Mouse (Mus musculus) spleen, adult 2 months (tissue): ENCODE measurements at regions not wholly inside any gene's neighbourhood (a gene's known extent, or its start where the extent isn't known, plus 50 kb on each side); places are given as distances from the start of the nearest gene placed in this dataset.

ENCODE experiments used
- DNase-seq, 2 experiments: peaks; one replicate each; pipeline versions ENCODE4 v3.0.0 to v3.0.0-alpha.2; 2012 to 2021; ENCODE audit warnings: low spot score in 2 of 2, low read depth in 1 of 2
- H3K27ac ChIP-seq: fragments of 200-500 bp; 2 replicates; pipeline ENCODE4 v1.5.1; 2012; ENCODE audit warnings: low read length, inconsistent platforms; ENCODE audit not compliant: insufficient read depth
- H3K27me3 ChIP-seq: fragments of 200-500 bp; 2 replicates; pipeline ENCODE4 v1.6.1; 2012; ENCODE audit warnings: mild to moderate bottlenecking, moderate library complexity, low read length, inconsistent platforms; ENCODE audit not compliant: control insufficient read depth, insufficient read depth
- H3K36me3 ChIP-seq: fragments of 200-500 bp; 2 replicates; pipeline ENCODE4 v1.6.1; 2012; ENCODE audit warnings: mild to moderate bottlenecking, low read length, inconsistent platforms; ENCODE audit not compliant: control insufficient read depth, insufficient read depth
- H3K4me1 ChIP-seq: fragments of 200-500 bp; 2 replicates; pipeline ENCODE4 v1.6.1; 2011; ENCODE audit warnings: inconsistent platforms; ENCODE audit not compliant: control insufficient read depth, insufficient read depth, insufficient read length
- H3K4me3 ChIP-seq: fragments of 200-500 bp; 2 replicates; pipeline ENCODE4 v1.5.1; 2011; ENCODE audit warnings: mild to moderate bottlenecking, inconsistent platforms; ENCODE audit not compliant: insufficient read depth, insufficient read length; ENCODE audit errors: extremely low read depth
- CTCF ChIP-seq: fragments of 200-500 bp; IDR thresholded peaks from 2 replicates; pipeline ENCODE4 v1.5.1; 2011; ENCODE audit warnings: mild to moderate bottlenecking, inconsistent platforms; ENCODE audit not compliant: insufficient read depth, insufficient read length, insufficient replicate concordance; ENCODE audit errors: extremely low read depth
- POLR2A ChIP-seq: fragments of 200-500 bp; IDR thresholded peaks from 2 replicates; pipeline ENCODE4 v1.6.1; 2011; ENCODE audit warnings: low read depth, low read length, inconsistent platforms
- WGBS: fragments of 180-500 bp; shearing (Covaris S2); methylation state at CpG from one replicate; pipeline ENCODE4 v1.1.7; 2018; 5-methylcytosine and 5-hydroxymethylcytosine counted together

DNA sequence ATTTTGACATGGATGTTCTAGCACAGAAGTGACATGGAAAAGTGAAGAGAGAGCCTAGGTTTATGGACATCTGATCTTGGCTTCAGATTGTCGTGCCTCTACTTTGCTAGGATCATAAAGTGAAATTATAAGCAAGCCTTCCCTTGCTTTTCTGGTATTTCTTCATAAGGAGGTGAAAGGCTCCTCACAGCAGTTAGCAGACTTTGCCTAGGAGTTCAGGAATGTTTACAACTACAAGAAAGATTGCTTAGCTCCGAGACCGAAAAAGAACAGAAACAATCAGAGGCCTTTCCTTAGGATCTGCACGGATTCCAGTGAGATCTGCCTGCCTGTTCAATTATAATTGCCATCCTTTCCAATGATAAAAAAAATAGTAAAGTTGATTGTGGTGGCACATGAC lies 67.8 kb upstream of the Marcks start:
- WGBS = 91% methylated on average over 4 of the region's 4 CpGs
- Histone ChIP-seq H3K27me3 (no peaks in the 10 kb centered on the region), H3K4me1 (peaks cover 2% of the 10 kb centered on the region; the same call in 1 of the 2 replicates), H3K27ac (no peak overlapping the region), H3K36me3 (no peaks in the 10 kb centered on the region), H3K4me3 (no peak overlapping the region)
- no peak for TF ChIP-seq POLR2A
- TF ChIP-seq CTCF = no peak
- no peak for DNase-seq

DNA sequence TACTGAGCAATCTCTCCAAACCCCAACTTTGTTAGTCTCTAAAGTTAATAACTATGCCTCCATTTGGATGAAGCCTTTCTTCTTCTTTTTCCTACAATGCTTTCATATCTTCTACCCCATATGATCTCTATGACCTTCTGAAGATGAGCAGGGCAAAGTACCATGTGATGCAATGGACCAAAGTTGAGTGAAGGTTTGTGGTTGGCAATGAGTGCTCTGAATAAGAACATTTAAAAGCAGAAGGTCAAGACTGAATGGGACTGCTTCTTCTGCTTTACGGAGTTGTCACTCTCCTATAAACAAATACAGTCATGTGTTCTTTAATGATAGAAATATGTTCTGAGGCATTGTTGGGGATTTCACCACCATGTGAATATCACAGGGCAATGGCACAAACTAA lies 65.0 kb upstream of the Marcks start:
- no peak overlapping the region for H3K4me3 ChIP-seq
- no peak for DNase-seq
- no peaks in the 10 kb centered on the region for H3K36me3 ChIP-seq
- H3K4me1 ChIP-seq = peaks cover 2% of the 10 kb centered on the region; the same call in 1 of the 2 replicates
- WGBS = 82% methylated on average over 1 of the region's 1 CpGs
- no peaks in the 10 kb centered on the region for H3K27me3 ChIP-seq
- TF ChIP-seq POLR2A = no peak
- TF ChIP-seq CTCF = no peak
- no peak overlapping the region for H3K27ac ChIP-seq

DNA sequence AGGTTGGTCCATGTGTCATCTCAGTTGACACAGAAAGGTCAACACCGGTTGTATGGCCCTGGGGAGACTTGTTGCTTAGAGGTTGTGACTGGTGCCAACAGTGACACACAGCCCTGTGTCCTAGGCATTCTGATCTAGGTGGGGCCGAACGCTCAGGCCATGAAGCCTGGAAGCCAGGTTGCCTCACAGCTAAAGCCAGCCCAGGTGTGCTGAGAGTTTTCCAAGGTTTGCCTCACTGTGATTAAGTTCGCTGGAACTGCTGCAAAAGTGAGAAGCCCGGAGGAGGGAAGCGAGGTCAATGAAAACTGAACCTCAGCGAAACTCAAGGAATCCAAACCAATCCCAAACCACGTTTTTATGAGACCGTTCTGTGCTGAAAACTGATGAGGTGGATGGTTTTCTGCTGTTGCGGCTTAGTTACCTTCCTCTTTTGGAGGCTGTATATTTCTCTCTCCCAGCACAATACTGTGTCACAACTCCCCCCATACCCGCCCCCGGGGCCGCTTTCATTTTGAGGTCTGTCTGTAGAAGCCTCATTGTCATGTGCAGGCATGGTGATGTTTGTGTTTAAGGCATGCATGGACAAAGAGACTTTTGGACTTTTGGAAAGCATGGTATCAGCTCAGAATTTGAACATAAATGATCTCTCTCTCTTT lies 56.2 kb upstream of the Marcks start:
- peaks cover 14% of the 10 kb centered on the region; the same call in 1 of the 2 replicates for H3K4me1 ChIP-seq
- H3K27me3 ChIP-seq = no peaks in the 10 kb centered on the region
- H3K36me3 ChIP-seq = no peaks in the 10 kb centered on the region
- 45% methylated on average over 13 of the region's 13 CpGs for WGBS
- DNase-seq = no peak
- H3K27ac ChIP-seq = peak overlapping the region; percentile 76
- H3K4me3 ChIP-seq = no peak overlapping the region
- no peak for TF ChIP-seq POLR2A
- no peak for TF ChIP-seq CTCF

DNA sequence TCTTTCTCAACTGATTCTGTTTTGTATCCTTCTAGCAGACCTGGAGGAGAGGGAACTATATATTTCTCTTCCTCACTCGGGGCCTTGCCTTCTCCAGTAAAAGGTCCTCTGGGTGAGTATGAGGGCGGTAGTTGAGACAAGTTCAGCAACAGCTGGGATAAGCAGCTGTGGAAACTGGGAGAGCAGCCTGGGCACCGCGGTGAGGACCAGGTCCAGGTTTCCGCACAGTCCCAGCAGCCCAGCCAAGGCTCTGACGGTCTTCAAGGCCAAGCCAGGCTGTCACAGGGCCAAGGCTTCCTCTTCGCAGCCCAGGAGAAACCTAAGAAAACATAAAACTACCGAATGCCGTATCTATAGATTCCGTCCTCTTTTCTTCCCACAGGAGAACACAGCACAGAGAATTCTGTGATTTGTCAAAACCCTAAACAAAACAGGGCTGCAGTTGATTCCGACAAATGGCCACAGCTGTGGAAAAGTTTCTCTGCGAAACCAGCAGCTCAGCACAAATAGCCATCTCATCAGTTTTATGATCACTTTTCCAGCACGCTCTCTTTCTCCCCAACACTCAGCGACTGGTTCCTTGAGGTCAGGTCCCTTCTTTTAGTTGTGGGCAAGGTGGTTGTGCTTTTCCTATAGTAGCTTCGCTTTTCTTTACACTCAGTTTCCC lies 55.5 kb upstream of the Marcks start:
- H3K27ac ChIP-seq = peak overlapping the region; percentile 17; the same call in 1 of the 2 replicates
- 84% methylated on average over 15 of the region's 15 CpGs for WGBS
- no peak for TF ChIP-seq POLR2A
- TF ChIP-seq CTCF = no peak
- no peaks in the 10 kb centered on the region for H3K27me3 ChIP-seq
- H3K4me1 ChIP-seq = peaks cover 16% of the 10 kb centered on the region; the same call in 1 of the 2 replicates
- no peak overlapping the region for H3K4me3 ChIP-seq
- no peak for DNase-seq
- no peaks in the 10 kb centered on the region for H3K36me3 ChIP-seq

DNA sequence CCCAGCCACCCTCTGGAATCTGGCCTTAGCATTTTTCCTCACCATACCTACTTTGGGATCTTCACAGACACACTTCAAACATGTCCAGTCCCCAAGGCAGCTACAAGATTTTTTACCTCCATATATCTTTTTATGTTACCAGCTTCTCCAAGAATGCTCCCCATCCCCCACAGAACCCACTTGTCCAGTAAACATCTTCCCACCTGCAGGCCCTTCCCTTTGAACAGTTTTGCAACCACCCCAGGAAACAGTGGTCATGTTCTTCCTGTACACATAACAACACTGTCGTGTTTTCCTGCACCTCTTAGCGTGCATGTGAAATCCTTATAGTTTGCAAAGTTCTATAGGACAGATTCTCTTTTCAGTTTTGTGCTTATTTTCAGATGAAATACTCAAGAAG lies 53.9 kb upstream of the Marcks start:
- DNase-seq = no peak
- Histone ChIP-seq H3K27me3 (no peaks in the 10 kb centered on the region), H3K36me3 (no peaks in the 10 kb centered on the region), H3K4me3 (no peak overlapping the region), H3K4me1 (peaks cover 17% of the 10 kb centered on the region; the same call in 1 of the 2 replicates), H3K27ac (no peak overlapping the region)
- WGBS = 18% methylated on average over 2 of the region's 2 CpGs
- TF ChIP-seq POLR2A (no peak), CTCF (no peak)

DNA sequence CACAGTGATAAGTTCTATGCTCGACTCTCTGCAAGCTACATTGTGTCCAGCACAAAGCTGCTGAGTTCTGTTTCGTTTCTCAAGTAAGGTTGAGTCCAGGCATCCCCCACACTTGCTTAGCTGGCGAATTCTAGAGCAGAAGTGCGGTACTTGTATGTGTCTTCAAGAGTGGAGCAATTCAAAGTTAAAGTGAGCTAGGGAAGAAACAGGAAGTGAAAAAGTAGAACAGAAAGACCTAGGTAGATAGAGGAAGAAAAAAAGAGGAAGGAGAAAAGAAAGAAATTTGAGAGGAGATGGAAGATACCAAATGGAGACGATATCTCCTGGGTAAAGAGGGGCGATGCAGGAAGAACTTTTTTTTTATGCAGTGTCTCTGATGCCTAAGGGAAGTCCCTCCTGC lies 51.4 kb upstream of the Marcks start:
- DNase-seq = peak; percentile 26 to 38
- Histone ChIP-seq H3K4me1 (peaks cover 17% of the 10 kb centered on the region; the same call in 1 of the 2 replicates), H3K27ac (no peak overlapping the region), H3K4me3 (no peak overlapping the region), H3K27me3 (no peaks in the 10 kb centered on the region), H3K36me3 (no peaks in the 10 kb centered on the region)
- no peak for TF ChIP-seq CTCF
- no peak for TF ChIP-seq POLR2A
- WGBS = 8% methylated on average over 6 of the region's 6 CpGs
